Mouse (Mus musculus): ENCODE data around the gene Gh.

The Gh gene

GRCm38 (mm10) chr11:106271131-106271793 is 30.4 kb downstream of the Gh start:
- in situ Hi-C loops (cut with MboI, MseI): loop anchor here in 1 of 2 experiments (25.0 kb wide), 1 partner anchor 1734 kb away; no protein-coding TSS in a partner anchor

DNA sequence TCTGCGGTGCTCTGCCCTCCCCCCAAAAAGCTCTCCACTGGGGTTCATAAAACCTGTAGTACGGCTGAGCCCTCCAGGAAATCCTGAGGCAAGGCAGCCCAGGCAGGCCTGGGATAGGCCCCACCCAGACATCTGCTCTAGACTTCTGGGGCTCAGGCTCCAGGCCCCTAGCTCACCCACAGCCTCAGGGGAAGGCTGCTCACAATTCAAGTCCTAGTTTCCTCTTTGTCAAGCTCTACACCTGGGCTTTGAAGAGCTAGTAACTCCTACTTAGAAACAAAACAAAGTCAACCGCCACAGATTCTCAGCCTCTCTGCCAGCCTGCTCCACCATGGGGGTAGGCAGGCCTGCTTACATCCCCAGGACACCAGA is 32.6 kb downstream of the Gh start:
- in situ Hi-C loops (cut with MboI, MseI): loop anchor here in 1 of 2 experiments (25.0 kb wide), 1 partner anchor 1732 kb away; no protein-coding TSS in a partner anchor

GRCm38 (mm10) chr11:106268326-106269059 is 33.2 kb downstream of the Gh start:
- in situ Hi-C loops (cut with MboI, MseI): loop anchor here in 1 of 2 experiments (25.0 kb wide), 1 partner anchor 1731 kb away; no protein-coding TSS in a partner anchor

- in situ Hi-C loops (cut with MboI, MseI): loop anchor here in 1 of 2 experiments (25.0 kb wide), 1 partner anchor 1731 kb away; no protein-coding TSS in a partner anchor
Observed at GRCm38 (mm10) chr11:106267871-106268270, 33.8 kb downstream of the Gh start.

GRCm38 (mm10) chr11:106267311-106267852 is 34.3 kb downstream of the Gh start:
- in situ Hi-C loops (cut with MboI, MseI): loop anchor here in 1 of 2 experiments (25.0 kb wide), 1 partner anchor 1730 kb away; no protein-coding TSS in a partner anchor

DNA sequence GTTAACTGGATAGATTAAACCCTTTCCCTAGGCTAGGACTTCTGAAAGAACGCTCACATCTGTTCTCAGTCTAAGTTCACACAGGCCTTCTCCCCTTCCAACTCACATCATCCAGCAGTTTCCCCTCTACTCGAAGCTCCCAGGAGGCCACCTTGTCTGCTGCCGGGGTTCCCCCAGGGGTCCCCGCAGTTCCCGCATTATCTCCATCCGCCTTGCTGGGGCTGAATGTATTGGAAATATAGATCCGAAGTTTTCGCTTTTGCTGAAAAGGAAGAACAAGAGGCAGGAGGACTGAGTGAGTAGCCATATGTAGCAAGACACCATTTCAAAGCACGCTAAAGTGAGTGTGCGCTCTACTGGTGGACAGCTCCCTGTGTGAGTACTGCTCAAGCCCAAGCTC is 35.2 kb downstream of the Gh start:
- in situ Hi-C loops (cut with MboI, MseI): loop anchor here in 1 of 2 experiments (25.0 kb wide), 1 partner anchor 1729 kb away; no protein-coding TSS in a partner anchor

- in situ Hi-C loops (cut with MboI, MseI): loop anchor here in 1 of 2 experiments (25.0 kb wide), 1 partner anchor 1728 kb away; no protein-coding TSS in a partner anchor
Observed at GRCm38 (mm10) chr11:106265570-106265969, 36.1 kb downstream of the Gh start.

- in situ Hi-C loops (cut with MboI, MseI): loop anchor here (5.0 to 25.0 kb wide), 2 partner anchors 38 to 1728 kb away; no protein-coding TSS in a partner anchor
Observed at GRCm38 (mm10) chr11:106264988-106265387, 36.7 kb downstream of the Gh start.

DNA sequence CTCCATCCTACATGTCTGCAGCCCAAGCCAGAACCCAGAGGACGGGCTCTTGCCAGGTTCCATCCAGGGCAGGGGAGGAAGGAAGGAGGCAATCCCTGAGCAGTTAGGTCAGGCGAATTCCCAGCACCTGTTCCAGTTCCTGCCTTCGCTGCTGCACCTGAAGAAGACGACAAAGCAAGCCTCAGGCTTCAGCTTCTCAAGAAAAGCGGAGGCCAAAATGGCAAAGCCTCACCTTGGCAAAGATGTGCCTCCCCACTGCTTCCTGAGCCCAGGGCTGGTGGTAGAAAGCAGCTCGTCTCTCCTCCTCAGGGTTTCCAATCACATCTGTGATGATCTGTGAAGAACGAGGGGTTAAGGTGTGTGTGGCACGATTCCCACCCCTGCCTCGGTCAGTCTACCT is 37.7 kb downstream of the Gh start:
- in situ Hi-C loops (cut with MboI, MseI): loop anchor here (5.0 to 25.0 kb wide), 2 partner anchors 37 to 1727 kb away; no protein-coding TSS in a partner anchor

DNA sequence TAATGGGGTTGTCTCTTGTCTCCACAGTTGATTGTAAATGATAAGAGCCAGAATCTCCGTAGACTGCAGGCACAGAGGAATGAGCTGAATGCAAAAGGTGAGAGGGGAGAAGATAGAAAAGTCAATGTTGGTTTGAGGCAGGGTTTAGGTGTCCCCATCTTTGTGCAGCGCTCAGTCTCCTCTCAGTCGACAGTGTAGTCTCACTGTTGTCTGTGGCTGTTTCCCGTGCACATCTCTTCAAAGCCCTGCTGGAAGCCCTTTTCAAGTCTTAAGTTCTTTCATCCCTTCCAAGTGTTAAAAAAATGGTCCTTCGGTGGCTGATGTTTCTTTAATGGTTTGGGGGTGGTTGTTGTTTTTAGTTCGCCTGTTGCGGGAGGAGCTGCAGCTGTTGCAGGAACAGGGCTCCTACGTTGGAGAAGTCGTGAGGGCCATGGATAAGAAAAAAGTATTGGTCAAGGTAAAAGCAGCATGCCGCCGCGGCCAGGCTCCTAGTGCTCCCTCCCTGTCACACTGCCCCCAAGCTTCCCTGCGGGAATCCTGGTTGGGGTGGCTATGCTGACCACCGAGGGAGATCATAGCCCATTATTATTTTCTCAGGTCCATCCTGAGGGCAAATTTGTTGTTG is 40.7 kb downstream of the Gh start:
- in situ Hi-C loops (cut with MboI, MseI): loop anchor here (5.0 to 25.0 kb wide), 2 partner anchors 34 to 1724 kb away; no protein-coding TSS in a partner anchor

- in situ Hi-C loops (cut with MboI, MseI): loop anchor here in 1 of 2 experiments (25.0 kb wide), 1 partner anchor 1719 kb away; no protein-coding TSS in a partner anchor
Observed at GRCm38 (mm10) chr11:106256775-106257174, 44.9 kb downstream of the Gh start.

- in situ Hi-C loops (cut with MboI, MseI): loop anchor here in 1 of 2 experiments (25.0 kb wide), 1 partner anchor 1719 kb away; no protein-coding TSS in a partner anchor
Observed at GRCm38 (mm10) chr11:106255685-106256451, 45.8 kb downstream of the Gh start, which contains the start of the genes Ftsj3 and Psmc5. Gene Ftsj3 (minus strand): TSS chr11:106256079. Gene Psmc5 (plus strand): TSS chr11:106256154.

DNA sequence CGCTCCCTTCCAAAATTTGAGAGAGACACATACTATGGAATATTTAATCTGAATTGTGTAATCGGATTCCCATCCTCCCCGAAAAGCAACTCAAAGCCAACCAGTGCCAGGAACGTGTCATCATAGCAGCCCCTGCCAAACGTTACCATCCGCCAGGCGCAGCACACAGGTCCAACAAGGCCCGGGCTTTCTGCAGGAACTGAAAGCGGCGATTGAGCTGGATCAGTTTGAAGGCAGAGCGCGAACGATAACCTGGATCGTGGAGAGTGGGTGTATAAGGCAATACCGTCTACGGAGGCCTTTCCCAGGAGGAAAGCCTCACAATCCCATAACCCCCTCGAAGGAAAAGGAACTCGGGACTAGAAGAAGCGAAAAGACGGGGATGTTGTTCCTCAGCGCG is 46.5 kb downstream of the Gh start:
- in situ Hi-C loops (cut with MboI, MseI): loop anchor here in 1 of 2 experiments (25.0 kb wide), 1 partner anchor 1718 kb away; no protein-coding TSS in a partner anchor

DNA sequence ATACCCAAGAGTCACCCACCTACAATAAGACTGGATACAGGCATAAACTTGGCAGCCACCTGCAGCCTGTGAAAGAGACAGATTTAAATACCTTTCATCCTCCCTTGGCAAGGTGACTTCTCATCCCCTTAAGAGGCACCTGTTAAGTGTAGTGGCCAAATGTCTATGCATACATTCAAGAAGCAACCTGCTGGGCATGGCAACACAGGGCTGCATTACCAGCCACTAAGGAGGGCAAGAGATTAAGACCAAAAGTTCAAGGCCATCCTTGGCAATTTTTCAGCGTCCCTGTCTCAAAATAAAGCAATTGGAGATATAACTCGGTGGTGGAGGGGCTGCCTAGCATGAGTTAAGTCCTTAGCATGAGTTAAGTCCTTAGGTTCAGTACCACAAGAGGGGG is 46.9 kb downstream of the Gh start:
- in situ Hi-C loops (cut with MboI, MseI): loop anchor here in 1 of 2 experiments (25.0 kb wide), 1 partner anchor 1717 kb away; no protein-coding TSS in a partner anchor

Measured in T-helper 17 cell (primary cell).